29 mouse cellular contexts compared by ENCODE assay signal in genomic region chr15:7639444-7639843, GRCm38 (mm10).
A peak's percentile ranks its signal among the peaks of the same experiment; 100 is the strongest.
DNase-seq lines count a peak whose midpoint lies in the region; ATAC-seq and TF ChIP-seq lines count a peak whose summit lies in the region.
"Had no signal": no experiment of that assay in that cellular context is flagged by ENCODE, and none has a peak within 500 bp of the region (broad histone marks: within the 10 kb centered on the region; RNA-seq: fewer than 3 reads in every experiment).

No protein-coding gene starts in this region.

- no peaks in the 10 kb centered on the region for H3K27me3 ChIP-seq in hindbrain, postnatal 0 days (ENCODE audit: insufficient read depth, low read length)
- H3K27me3 ChIP-seq: hindbrain, embryonic 12.5 days; liver, embryonic 13.5 days; midbrain, embryonic 13.5 days; neural tube, embryonic 13.5 days had no signal

- no peak for DNase-seq in frontal cortex, postnatal 10 days (ENCODE audit: low spot score in 2 of 2)
- peak; percentile 8 to 46 for DNase-seq in left cerebral cortex, postnatal 25 days (ENCODE audit: low spot score in 2 of 2)
- DNase-seq in left cerebral cortex, adult 18-20 months (ENCODE audit: low spot score in 2 of 2): no peak
- DNase-seq in brain, adult 2 months (ENCODE audit: low read depth, low spot score): peak; percentile 46
- peak; percentile 3 for DNase-seq in right cerebral cortex, postnatal 4 days
- no peak for DNase-seq in hindbrain, postnatal 0 days (ENCODE audit: low spot score)
- DNase-seq: adrenal gland, adult 8-10 months; cerebellum, adult 8-10 months; cerebellum, postnatal 25 days; gastrocnemius, postnatal 25 days; heart, adult 11 months; heart, postnatal 36 days; kidney, adult 18-20 months; kidney, postnatal 36 days; layer of hippocampus, postnatal 36 days; liver, embryonic 13.5 days; lung, adult 18-20 months; lung, postnatal 4 days; thymus, adult 2 months; thymus, postnatal 4 days had no signal

- H3K9ac ChIP-seq in hindbrain, postnatal 0 days (replicated peaks; ENCODE audit: low read length): no peak overlapping the region
- H3K9ac ChIP-seq: hindbrain, embryonic 12.5 days; liver, embryonic 13.5 days; midbrain, embryonic 13.5 days; neural tube, embryonic 13.5 days had no signal

- intact Hi-C loops in left cerebral cortex, postnatal 25 days (cut with DNase I): no loop called here

- 85% methylated on average over 6 of the region's 6 CpGs for WGBS in hindbrain, postnatal 0 days

- H3K36me3 ChIP-seq in hindbrain, postnatal 0 days (ENCODE audit: insufficient read depth, low read length): no peaks in the 10 kb centered on the region
- H3K36me3 ChIP-seq: G1E; heart, embryonic 10.5 days; hindbrain, embryonic 12.5 days; liver, embryonic 13.5 days; midbrain, embryonic 13.5 days; neural tube, embryonic 13.5 days had no signal

- ATAC-seq in frontal cortex, adult (ENCODE audit: low TSS enrichment): peak; percentile 93
- no peak for ATAC-seq in hindbrain, postnatal 0 days
- ATAC-seq: forebrain, embryonic 14.5 days; lung, postnatal 0 days; midbrain, embryonic 13.5 days had no signal

- no peak overlapping the region for H3K4me3 ChIP-seq in hindbrain, postnatal 0 days (ENCODE audit: low read length)
- H3K4me3 ChIP-seq: heart, embryonic 10.5 days; hindbrain, embryonic 12.5 days; layer of hippocampus, adult 2 months; liver, embryonic 13.5 days; midbrain, embryonic 13.5 days; neural tube, embryonic 13.5 days had no signal

- no peak overlapping the region for H3K27ac ChIP-seq in hindbrain, postnatal 0 days
- H3K27ac ChIP-seq: heart, embryonic 10.5 days; hindbrain, embryonic 12.5 days; layer of hippocampus, adult 2 months; liver, embryonic 13.5 days; midbrain, embryonic 13.5 days; neural tube, embryonic 13.5 days had no signal

- no peak overlapping the region for H3K4me2 ChIP-seq in hindbrain, postnatal 0 days (ENCODE audit: low read depth, low read length)
- H3K4me2 ChIP-seq: hindbrain, embryonic 12.5 days; liver, embryonic 13.5 days; midbrain, embryonic 13.5 days; neural tube, embryonic 13.5 days had no signal

- H3K9me3 ChIP-seq in hindbrain, postnatal 0 days (ENCODE audit: low read length): no peaks in the 10 kb centered on the region
- H3K9me3 ChIP-seq: G1E; heart, embryonic 10.5 days; hindbrain, embryonic 12.5 days; liver, embryonic 13.5 days; midbrain, embryonic 13.5 days; neural tube, embryonic 13.5 days had no signal

- TF ChIP-seq CTCF in hindbrain, postnatal 0 days (IDR thresholded peaks at IDR 0.05; ENCODE audit: low read depth): no peak

- H3K4me1 ChIP-seq in hindbrain, postnatal 0 days (ENCODE audit: insufficient read depth, low read length): no peaks in the 10 kb centered on the region
- H3K4me1 ChIP-seq: heart, embryonic 10.5 days; liver, embryonic 13.5 days; neural tube, embryonic 13.5 days had no signal

Comparison
In these comparisons a context has a peak if more than half of its experiments do, and no peak if none do; other contexts are left out.
1. DNase-seq: peak in left cerebral cortex, postnatal 25 days (2 of 2), brain, adult 2 months (single experiment) and right cerebral cortex, postnatal 4 days (single experiment); none in frontal cortex, postnatal 10 days (0 of 2), left cerebral cortex, adult 18-20 months (0 of 2) and hindbrain, postnatal 0 days (single experiment).